Mouse (Mus musculus): ENCODE data around the gene Cyren. TPM values are rescaled to one million over a fixed set of nuclear protein-coding genes. Genes with fewer than 3 reads are reported as not detected.

The Cyren gene
- polyA plus RNA-seq, 1 experiment from 2014 or later, result 18.9 TPM

DNA sequence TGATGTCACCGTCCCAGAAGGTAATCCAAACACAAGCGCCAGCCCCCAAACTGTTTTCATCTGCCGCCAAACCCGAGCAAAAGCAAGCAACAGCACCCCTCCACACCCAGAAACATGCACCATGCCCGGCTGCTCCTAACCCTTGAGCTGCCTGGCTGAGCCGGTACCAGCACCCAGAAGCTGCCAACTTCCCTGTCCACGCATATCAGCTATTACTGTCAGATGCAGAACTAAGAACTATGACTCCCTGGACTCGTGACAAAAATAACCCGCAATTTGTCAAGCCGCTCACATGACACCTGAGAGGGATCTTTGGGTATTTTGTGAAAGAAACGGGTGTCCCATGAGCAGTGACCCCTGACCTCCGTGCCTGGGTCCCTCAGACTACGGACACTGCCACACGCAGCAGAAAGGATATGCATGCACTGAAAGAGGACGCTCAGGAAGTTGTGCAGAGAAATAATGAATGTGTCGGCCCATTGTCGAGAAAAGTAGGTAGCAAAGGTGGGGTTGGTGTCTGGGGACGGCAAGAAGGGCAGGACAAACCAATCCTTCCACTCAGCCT is 29.9 kb upstream of the Cyren start:
- WGBS, result 82% methylated on average over 18 of the region's 18 CpGs
- Histone ChIP-seq H3K4me1 (peaks cover 34% of the 10 kb centered on the region), H3K9me3 (no peaks in the 10 kb centered on the region), H3K27ac (replicated peaks) (peak overlapping the region; percentile 7; the same call in 1 of the 2 replicates), H3K4me3 (no peak overlapping the region), H3K27me3 (replicated peaks; ENCODE audit: low read depth, poor library complexity, severe bottlenecking) (no peaks in the 10 kb centered on the region), H3K36me3 (replicated peaks) (peaks cover 62% of the 10 kb centered on the region)
- DNase-seq (ENCODE audit: low spot score), result no peak

DNA sequence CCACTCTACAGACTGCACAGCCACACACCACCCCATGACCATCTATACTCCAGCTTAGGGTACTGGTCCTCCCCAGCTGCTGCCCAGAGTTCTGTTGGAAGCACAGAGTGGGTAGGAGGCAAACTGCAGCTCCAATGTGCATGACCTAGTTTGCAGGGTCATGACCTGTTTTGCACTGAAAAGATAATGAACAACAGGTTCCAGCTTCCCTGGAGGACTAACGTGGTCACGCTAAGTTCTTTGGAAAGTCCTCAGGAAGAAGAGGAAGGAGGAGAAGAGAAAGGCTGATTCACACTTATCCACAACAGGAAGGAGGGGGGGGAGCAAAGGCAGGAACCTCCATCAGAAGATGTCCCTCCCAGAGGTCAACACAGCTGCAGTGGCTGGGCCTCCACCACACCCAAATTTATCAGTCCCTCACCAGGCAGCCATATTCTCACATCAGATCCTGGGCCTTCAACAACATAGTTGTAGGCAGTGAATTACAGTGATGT is 29.3 kb upstream of the Cyren start:
- no peak for DNase-seq (ENCODE audit: low spot score)
- no peaks in the 10 kb centered on the region for H3K27me3 ChIP-seq (replicated peaks; ENCODE audit: low read depth, poor library complexity, severe bottlenecking)
- peaks cover 68% of the 10 kb centered on the region for H3K36me3 ChIP-seq (replicated peaks)
- peaks cover 36% of the 10 kb centered on the region for H3K4me1 ChIP-seq
- peak overlapping the region; percentile 41 for H3K27ac ChIP-seq (replicated peaks)
- H3K9me3 ChIP-seq, result no peaks in the 10 kb centered on the region
- H3K4me3 ChIP-seq, result no peak overlapping the region
- WGBS, result 49% methylated on average over 2 of the region's 2 CpGs

DNA sequence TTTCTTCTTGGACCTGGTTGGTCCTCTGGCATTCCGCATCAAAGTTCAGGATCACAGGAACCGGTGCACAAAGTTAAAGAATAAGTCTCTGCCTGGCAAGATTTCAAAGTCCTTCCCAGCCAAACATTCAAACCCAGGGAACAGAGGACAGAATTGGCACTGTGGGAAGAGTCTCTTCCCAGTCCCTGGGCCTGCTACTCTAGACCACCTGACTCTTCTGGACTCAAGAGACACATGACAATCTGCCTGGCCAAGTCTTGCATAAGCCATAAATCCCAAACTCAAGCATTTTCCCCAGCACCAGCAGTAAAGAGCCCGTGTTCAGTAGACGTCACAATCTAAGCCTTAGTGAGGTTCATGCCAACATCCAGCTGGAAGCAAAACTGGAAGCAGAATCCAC is 28.8 kb upstream of the Cyren start:
- Histone ChIP-seq H3K4me3 (no peak overlapping the region), H3K4me1 (peaks cover 40% of the 10 kb centered on the region), H3K27me3 (replicated peaks; ENCODE audit: low read depth, poor library complexity, severe bottlenecking) (no peaks in the 10 kb centered on the region), H3K27ac (replicated peaks) (peak overlapping the region; percentile 41; the same call in 1 of the 2 replicates), H3K36me3 (replicated peaks) (peaks cover 73% of the 10 kb centered on the region), H3K9me3 (no peaks in the 10 kb centered on the region)
- no peak for DNase-seq (ENCODE audit: low spot score)
- WGBS, result 93% methylated on average over 4 of the region's 4 CpGs

DNA sequence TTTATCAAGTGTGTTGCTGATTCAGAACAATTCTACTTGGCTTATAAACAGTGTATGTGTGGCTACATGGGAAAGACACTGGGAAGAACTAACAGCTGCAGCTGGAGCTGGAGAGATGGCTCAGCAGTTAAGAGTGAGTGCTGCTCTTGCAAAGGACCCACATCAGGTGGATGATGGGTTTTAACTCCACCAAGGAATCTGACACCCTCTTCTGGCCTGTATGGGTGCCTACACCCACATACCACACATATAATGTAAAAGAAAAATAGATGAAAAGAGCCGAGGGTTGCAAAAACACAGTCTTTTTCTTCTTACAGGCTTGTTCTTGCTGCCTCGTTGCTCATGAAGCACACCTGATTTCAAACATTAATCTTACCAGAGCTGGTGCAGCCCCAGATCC is 28.3 kb upstream of the Cyren start:
- Histone ChIP-seq H3K4me3 (no peak overlapping the region), H3K9me3 (no peaks in the 10 kb centered on the region), H3K27ac (replicated peaks) (no peak overlapping the region), H3K4me1 (peaks cover 40% of the 10 kb centered on the region), H3K27me3 (replicated peaks; ENCODE audit: low read depth, poor library complexity, severe bottlenecking) (no peaks in the 10 kb centered on the region), H3K36me3 (replicated peaks) (peaks cover 78% of the 10 kb centered on the region)
- DNase-seq (ENCODE audit: low spot score), result no peak
- 81% methylated on average over 2 of the region's 2 CpGs for WGBS

DNA sequence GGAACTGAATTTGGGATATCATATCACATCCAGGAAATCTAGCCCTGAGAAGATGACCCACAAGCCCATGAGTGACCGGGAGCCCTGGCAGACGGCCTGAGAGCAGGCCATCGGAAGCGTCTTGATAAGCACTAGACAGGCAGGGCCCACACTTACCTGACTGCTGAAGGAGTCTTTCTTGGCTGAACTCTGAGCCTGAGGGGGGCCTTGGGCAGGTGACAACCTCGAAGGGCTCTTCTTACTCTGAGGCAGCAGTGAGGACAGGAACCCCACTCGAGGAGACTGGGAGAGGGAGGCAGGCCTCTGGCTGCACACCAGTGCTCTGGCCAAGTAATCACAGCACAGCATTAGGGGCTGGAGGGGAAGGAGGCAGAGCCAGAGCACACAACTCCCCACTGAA is 26.5 kb upstream of the Cyren start:
- H3K4me1 ChIP-seq, result peaks cover 25% of the 10 kb centered on the region
- H3K4me3 ChIP-seq, result no peak overlapping the region
- H3K36me3 ChIP-seq (replicated peaks), result peaks cover 96% of the 10 kb centered on the region
- H3K9me3 ChIP-seq, result no peaks in the 10 kb centered on the region
- DNase-seq (ENCODE audit: low spot score), result no peak
- H3K27ac ChIP-seq (replicated peaks), result no peak overlapping the region
- WGBS, result 94% methylated on average over 6 of the region's 6 CpGs
- no peaks in the 10 kb centered on the region for H3K27me3 ChIP-seq (replicated peaks; ENCODE audit: low read depth, poor library complexity, severe bottlenecking)

DNA sequence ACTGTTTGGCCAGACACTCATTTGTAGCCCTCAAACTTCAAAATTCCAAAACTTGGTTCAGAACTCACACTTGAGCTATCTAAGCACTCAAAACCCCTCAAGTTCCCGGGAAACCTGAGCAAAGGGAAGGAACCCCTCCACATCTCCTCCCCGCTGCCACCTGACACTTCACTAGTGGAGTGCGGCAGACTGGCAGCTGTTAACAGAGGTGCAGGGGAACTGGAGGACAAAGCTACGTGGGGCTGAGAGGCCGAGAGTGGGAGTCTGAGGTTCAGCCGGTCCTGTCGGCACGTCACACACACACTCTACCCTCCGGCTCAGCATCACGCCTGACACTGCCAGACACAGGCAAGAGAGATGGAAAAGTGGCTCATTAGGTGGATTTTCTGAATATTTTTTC is 26.0 kb upstream of the Cyren start:
- H3K9me3 ChIP-seq, result no peaks in the 10 kb centered on the region
- H3K36me3 ChIP-seq (replicated peaks), result peaks cover 97% of the 10 kb centered on the region
- H3K27ac ChIP-seq (replicated peaks), result no peak overlapping the region
- WGBS, result 88% methylated on average over 10 of the region's 10 CpGs
- H3K4me3 ChIP-seq, result no peak overlapping the region
- no peak for DNase-seq (ENCODE audit: low spot score)
- H3K4me1 ChIP-seq, result peaks cover 21% of the 10 kb centered on the region
- H3K27me3 ChIP-seq (replicated peaks; ENCODE audit: low read depth, poor library complexity, severe bottlenecking), result no peaks in the 10 kb centered on the region

DNA sequence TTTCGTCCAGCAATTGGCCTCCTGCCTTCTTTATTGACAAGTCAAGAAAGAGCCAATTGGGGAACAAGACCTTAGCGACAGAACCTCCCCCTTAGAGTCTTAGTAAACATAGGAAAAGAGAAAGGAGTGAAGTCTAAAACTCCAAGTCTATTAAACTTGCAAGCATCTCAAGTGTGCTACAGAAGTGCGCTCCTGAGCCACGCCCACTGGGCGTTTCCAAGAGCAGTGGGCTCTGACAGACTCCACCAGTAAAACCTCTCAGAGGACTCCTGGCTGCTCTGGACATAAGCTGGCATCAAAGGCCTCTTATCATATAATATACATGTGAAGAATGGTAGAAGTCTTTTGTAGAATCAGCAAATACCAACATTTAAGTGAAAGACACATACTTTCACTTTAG is 25.6 kb upstream of the Cyren start:
- Histone ChIP-seq H3K27me3 (replicated peaks; ENCODE audit: low read depth, poor library complexity, severe bottlenecking) (no peaks in the 10 kb centered on the region), H3K27ac (replicated peaks) (no peak overlapping the region), H3K4me3 (no peak overlapping the region), H3K4me1 (peaks cover 20% of the 10 kb centered on the region), H3K9me3 (no peaks in the 10 kb centered on the region), H3K36me3 (replicated peaks) (peaks cover 94% of the 10 kb centered on the region)
- WGBS, result 86% methylated on average over 5 of the region's 5 CpGs
- DNase-seq (ENCODE audit: low spot score), result no peak

DNA sequence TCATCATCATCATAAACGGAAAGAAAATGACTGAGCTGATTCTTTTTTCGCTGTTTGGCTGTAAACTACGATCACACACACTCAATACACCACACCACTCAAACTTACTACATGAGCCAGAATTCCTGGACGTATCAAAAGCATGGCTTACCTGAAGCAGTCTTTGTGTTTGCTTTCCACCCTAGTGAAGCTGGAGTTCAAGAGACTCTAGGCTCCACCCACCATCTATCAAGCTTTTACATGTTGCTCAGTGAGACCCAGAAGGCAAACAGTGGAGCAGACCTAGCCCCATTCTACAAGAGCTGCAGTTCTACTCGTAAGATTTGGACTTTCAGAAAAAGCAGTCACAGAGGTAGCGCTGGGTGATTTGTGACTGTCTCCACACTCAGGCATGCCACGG is 24.7 kb upstream of the Cyren start:
- Histone ChIP-seq H3K36me3 (replicated peaks) (peaks cover 96% of the 10 kb centered on the region), H3K27me3 (replicated peaks; ENCODE audit: low read depth, poor library complexity, severe bottlenecking) (no peaks in the 10 kb centered on the region), H3K27ac (replicated peaks) (no peak overlapping the region), H3K9me3 (no peaks in the 10 kb centered on the region), H3K4me3 (no peak overlapping the region), H3K4me1 (peaks cover 15% of the 10 kb centered on the region)
- no peak for DNase-seq (ENCODE audit: low spot score)
- WGBS, result 94% methylated on average over 7 of the region's 7 CpGs

DNA sequence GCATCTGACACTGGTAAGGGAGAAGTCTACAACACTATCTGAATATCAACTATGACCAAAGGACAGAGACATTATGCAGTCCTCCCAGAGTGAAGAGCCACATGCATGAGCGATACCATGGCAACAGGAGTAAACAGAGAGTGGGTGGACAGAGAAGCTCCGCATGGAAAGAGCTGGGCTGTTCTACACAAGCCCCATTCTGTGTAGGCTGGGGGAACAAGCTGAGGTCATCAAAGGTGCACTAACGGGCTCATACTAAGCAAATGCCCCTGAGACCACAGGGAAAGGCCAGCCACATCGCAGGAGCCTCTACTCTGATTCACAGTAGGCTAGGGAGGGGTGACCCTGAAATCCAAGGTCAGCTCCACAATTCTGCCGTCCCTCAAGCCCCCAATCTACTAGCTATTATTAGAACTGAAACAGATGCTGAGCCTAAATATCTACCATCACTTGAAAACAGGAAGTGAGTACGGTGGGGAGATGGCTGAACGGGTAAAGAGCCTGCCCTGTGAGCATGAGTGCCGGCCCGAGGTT is 24.1 kb upstream of the Cyren start:
- H3K27me3 ChIP-seq (replicated peaks; ENCODE audit: low read depth, poor library complexity, severe bottlenecking), result no peaks in the 10 kb centered on the region
- peaks cover 96% of the 10 kb centered on the region for H3K36me3 ChIP-seq (replicated peaks)
- H3K9me3 ChIP-seq, result no peaks in the 10 kb centered on the region
- no peak overlapping the region for H3K27ac ChIP-seq (replicated peaks)
- WGBS, result 66% methylated on average over 9 of the region's 9 CpGs
- H3K4me3 ChIP-seq, result no peak overlapping the region
- DNase-seq (ENCODE audit: low spot score), result no peak
- peaks cover 9% of the 10 kb centered on the region for H3K4me1 ChIP-seq

DNA sequence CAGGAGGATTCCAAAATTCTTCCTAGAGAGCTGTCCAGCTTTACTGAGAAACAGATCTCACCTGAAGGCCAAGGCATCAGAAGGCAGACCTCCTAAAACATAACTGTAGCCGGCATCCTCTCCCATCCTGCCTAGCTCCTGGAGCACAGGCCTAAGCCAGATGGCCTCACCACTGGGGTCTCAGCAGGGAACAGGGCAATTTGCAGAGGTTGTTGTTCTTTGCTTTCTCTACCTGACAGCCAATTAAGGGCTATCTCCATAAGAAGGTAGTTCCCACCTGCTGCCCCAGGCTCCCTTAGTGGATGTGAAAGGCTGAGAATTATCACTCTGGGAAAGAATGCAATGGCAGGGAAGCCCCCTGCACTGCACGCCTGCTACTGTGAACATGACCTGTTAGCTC is 23.1 kb upstream of the Cyren start:
- 68% methylated on average over 2 of the region's 2 CpGs for WGBS
- Histone ChIP-seq H3K27ac (replicated peaks) (no peak overlapping the region), H3K4me3 (no peak overlapping the region), H3K27me3 (replicated peaks; ENCODE audit: low read depth, poor library complexity, severe bottlenecking) (no peaks in the 10 kb centered on the region), H3K9me3 (no peaks in the 10 kb centered on the region), H3K36me3 (replicated peaks) (peaks cover 91% of the 10 kb centered on the region), H3K4me1 (peaks cover 11% of the 10 kb centered on the region)
- DNase-seq (ENCODE audit: low spot score), result no peak

DNA sequence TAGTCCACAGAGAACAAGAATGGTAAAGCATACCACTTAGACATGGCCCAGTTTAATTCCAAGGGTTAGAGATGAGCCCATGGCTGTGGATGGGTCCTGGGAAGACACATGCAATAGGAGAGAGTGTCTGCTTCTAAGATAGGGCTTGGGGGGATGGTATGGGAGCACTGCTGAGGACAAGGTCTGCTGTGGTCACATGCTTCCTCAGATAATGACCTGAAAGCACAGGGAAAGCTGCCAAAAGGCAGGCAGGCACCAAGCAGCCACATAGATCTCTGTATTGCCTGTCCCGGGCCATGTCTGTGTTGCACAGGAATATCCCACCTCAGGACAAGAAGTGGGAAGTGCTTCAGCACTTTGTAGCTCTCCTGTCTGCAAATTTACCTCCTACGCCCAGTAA is 21.3 kb upstream of the Cyren start:
- 88% methylated on average over 2 of the region's 2 CpGs for WGBS
- DNase-seq (ENCODE audit: low spot score), result no peak
- Histone ChIP-seq H3K4me1 (peaks cover 12% of the 10 kb centered on the region), H3K27me3 (replicated peaks; ENCODE audit: low read depth, poor library complexity, severe bottlenecking) (no peaks in the 10 kb centered on the region), H3K9me3 (no peaks in the 10 kb centered on the region), H3K36me3 (replicated peaks) (peaks cover 91% of the 10 kb centered on the region), H3K4me3 (no peak overlapping the region), H3K27ac (replicated peaks) (no peak overlapping the region)

DNA sequence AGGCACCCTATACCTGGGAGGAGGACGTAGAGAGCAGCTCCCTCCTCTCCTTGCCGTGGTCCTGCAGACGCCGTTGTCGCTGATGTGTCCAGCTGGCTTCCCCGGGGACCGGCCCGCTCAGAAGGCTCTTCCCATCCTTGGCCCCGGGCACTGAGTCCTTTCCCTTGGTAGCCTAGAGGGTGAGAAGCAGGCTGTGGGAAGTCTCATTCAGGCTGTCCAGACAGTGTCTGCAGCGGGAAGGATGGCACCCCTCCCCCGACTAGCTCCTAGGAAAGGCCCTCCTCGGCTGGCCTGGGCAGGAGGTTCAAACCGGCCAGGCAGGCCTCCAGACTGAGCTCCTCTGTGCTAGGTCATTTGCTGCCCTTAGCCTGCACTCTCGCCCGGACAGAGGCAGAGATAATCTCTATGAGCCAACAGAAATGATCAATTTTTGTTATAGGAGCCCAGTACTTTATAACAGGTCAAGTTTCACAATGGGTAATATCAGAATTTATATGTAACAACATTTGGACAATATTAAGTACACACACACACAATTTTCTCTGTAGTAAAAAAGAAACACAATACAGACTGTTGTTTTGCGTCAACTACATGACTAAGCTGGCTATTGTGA is 18.4 kb upstream of the Cyren start:
- peaks cover 5% of the 10 kb centered on the region for H3K4me1 ChIP-seq
- WGBS, result 46% methylated on average over 16 of the region's 16 CpGs
- no peaks in the 10 kb centered on the region for H3K9me3 ChIP-seq
- peak overlapping the region; percentile 51; the same call in 1 of the 2 replicates for H3K27ac ChIP-seq (replicated peaks)
- H3K4me3 ChIP-seq, result no peak overlapping the region
- no peak for DNase-seq (ENCODE audit: low spot score)
- peaks cover 90% of the 10 kb centered on the region for H3K36me3 ChIP-seq (replicated peaks)
- no peaks in the 10 kb centered on the region for H3K27me3 ChIP-seq (replicated peaks; ENCODE audit: low read depth, poor library complexity, severe bottlenecking)

DNA sequence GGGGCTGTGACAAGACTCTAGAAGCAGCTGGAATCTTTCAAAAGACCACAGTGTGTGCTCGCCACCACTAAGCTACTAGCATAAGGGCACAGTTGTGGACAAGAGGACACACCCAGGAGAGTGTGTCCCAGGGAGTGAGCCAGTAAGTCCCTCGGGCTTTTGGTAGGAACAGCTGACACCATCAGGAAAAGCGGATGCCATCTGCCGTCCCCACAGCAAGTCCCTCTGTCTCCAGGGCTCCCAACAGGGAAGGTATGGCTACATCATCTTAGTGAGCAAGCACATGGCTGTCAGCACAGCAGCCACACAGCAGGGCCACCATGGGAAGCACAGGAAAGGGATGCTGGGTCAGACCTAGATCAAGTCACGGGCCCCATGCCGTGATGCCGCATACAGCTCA is 17.7 kb upstream of the Cyren start:
- Histone ChIP-seq H3K9me3 (no peaks in the 10 kb centered on the region), H3K27me3 (replicated peaks; ENCODE audit: low read depth, poor library complexity, severe bottlenecking) (no peaks in the 10 kb centered on the region), H3K4me3 (no peak overlapping the region), H3K36me3 (replicated peaks) (peaks cover 90% of the 10 kb centered on the region), H3K27ac (replicated peaks) (no peak overlapping the region), H3K4me1 (peaks cover 5% of the 10 kb centered on the region)
- 87% methylated on average over 7 of the region's 7 CpGs for WGBS
- DNase-seq (ENCODE audit: low spot score), result no peak
